ENCODE assay signal across 9 mouse cellular contexts in genomic region chr6:136130456-136130855, GRCm38 (mm10). TPM values are rescaled to one million over a fixed set of nuclear protein-coding genes. Genes with fewer than 3 reads are reported as not detected.
DNase-seq lines count a peak whose midpoint lies in the region; ATAC-seq and TF ChIP-seq lines count a peak whose summit lies in the region.
"Had no signal": no experiment of that assay in that cellular context is flagged by ENCODE, and none has a peak within 500 bp of the region (broad histone marks: within the 10 kb centered on the region; RNA-seq: fewer than 3 reads in every experiment).

No protein-coding gene starts in this region.

- POLR2A ChIA-PET in Patski (lab: Charles Lee) = interaction anchor here (0.6 kb wide), 1 partner anchor 31 kb away, joined by 3 read pairs; no protein-coding TSS in a partner anchor

- H3K9ac ChIP-seq in kidney, embryonic 15.5 days = no peak overlapping the region

- in situ Hi-C loops in Patski (cut with MboI; ENCODE audit: low pct_unique_long_range_greater_than_20kb) = loop anchor here (25.0 kb wide), 2 partner anchors 893 to 968 kb away; no protein-coding TSS in a partner anchor

- ATAC-seq in Patski = peak; percentile 98
- ATAC-seq in kidney, embryonic 15.5 days (replicated peaks; ENCODE audit: low FRiP score) = peak; percentile 80; the same call in 1 of the 2 replicates
- no peak for ATAC-seq in CD4-positive, CD25-positive, alpha-beta regulatory T cell, adult 4 months

- peak; percentile 66 for TF ChIP-seq CTCF in Patski (IDR thresholded peaks at IDR 0.05)
- peak; percentile 38; the same call in 1 of the 2 replicates for TF ChIP-seq CTCF in embryonic fibroblast, embryonic 13.5 days (IDR thresholded peaks at IDR 0.05; ENCODE audit: borderline replicate concordance, insufficient read depth, low read length)

- CTCF ChIA-PET in Patski (lab: Charles Lee) = interaction anchor here (0.8 to 1.5 kb wide), 6 partner anchors 35 to 257 kb away, joined by 3 to 6 read pairs (median 3); no protein-coding TSS in a partner anchor

- no peak overlapping the region for H3K4me3 ChIP-seq in embryonic fibroblast, embryonic 13.5 days (ENCODE audit: insufficient read depth, low read length)
- H3K4me3 ChIP-seq in kidney, embryonic 15.5 days (replicated peaks) = no peak overlapping the region
- H3K4me3 ChIP-seq: erythroblast, embryonic 14.5 days had no signal

- no peaks in the 10 kb centered on the region for H3K9me3 ChIP-seq in kidney, embryonic 15.5 days (replicated peaks)

- no peak overlapping the region for H3K4me2 ChIP-seq in kidney, embryonic 15.5 days

- DNase-seq in Patski (ENCODE audit: low read depth, low spot score) = peak; percentile 75
- DNase-seq in adrenal gland, postnatal 25 days = peak; percentile 27
- DNase-seq in mesoderm, embryonic 11.5 days (ENCODE audit: low read depth, low spot score) = peak; percentile 65
- peak; percentile 5 for DNase-seq in yolk sac, embryonic 10.5 days (ENCODE audit: low spot score)
- no peak for DNase-seq in spleen, postnatal 36 days (ENCODE audit: low spot score in 2 of 2)

- no peak overlapping the region for H3K27ac ChIP-seq in embryonic fibroblast, embryonic 13.5 days (ENCODE audit: insufficient read depth, low read length)
- no peak overlapping the region for H3K27ac ChIP-seq in kidney, embryonic 15.5 days

- no peaks in the 10 kb centered on the region for H3K36me3 ChIP-seq in kidney, embryonic 15.5 days

- 0 out of 2 replicates have a peak, but pooled peaks cover 3% of the 10 kb centered on the region for H3K4me1 ChIP-seq in embryonic fibroblast, embryonic 13.5 days (ENCODE audit: control insufficient read depth, insufficient read depth, low read length)
- no peaks in the 10 kb centered on the region for H3K4me1 ChIP-seq in kidney, embryonic 15.5 days

- TF ChIP-seq POLR2A in embryonic fibroblast, embryonic 13.5 days (IDR thresholded peaks at IDR 0.05; ENCODE audit: low read depth, low read length) = no peak

- H3K27me3 ChIP-seq in Patski = no peaks in the 10 kb centered on the region
- no peaks in the 10 kb centered on the region for H3K27me3 ChIP-seq in kidney, embryonic 15.5 days

- 18% methylated on average over 10 of the region's 10 CpGs for WGBS in kidney, embryonic 15.5 days

RNA-seq across cellular contexts. Expression of gene Grin2b, which starts 42.9 kb away (rescaled TPM):
- not detected for polyA plus RNA-seq in Patski (2021)
- 0.05 and 1.4 TPM in 2 replicates for total RNA-seq in adrenal gland, postnatal 25 days (2021)
- 0.55 and 0.61 TPM in 2 replicates for polyA plus RNA-seq in embryonic fibroblast, embryonic 13.5 days (2011; ENCODE audit: insufficient read length, low read depth, missing spikeins)
- 0.08 and 1.4 TPM in 2 replicates for polyA plus RNA-seq in kidney, embryonic 15.5 days (2015; fragmentation: Nextera tagmentation; extraction: Ambion mirVana)
- polyA plus RNA-seq in CD4-positive, CD25-positive, alpha-beta regulatory T cell, adult 4 months (2017; shearing (Covaris generic)) = not detected
- polyA plus RNA-seq: erythroblast, embryonic 14.5 days had no signal

Comparison
In these comparisons a context has a peak if more than half of its experiments do, and no peak if none do; other contexts are left out.
1. DNase-seq: peak in Patski (single experiment), adrenal gland, postnatal 25 days (single experiment), mesoderm, embryonic 11.5 days (single experiment) and yolk sac, embryonic 10.5 days (single experiment); none in spleen, postnatal 36 days (0 of 2).